Mouse (Mus musculus): ENCODE measurements around the gene Sema3b.

DNA sequence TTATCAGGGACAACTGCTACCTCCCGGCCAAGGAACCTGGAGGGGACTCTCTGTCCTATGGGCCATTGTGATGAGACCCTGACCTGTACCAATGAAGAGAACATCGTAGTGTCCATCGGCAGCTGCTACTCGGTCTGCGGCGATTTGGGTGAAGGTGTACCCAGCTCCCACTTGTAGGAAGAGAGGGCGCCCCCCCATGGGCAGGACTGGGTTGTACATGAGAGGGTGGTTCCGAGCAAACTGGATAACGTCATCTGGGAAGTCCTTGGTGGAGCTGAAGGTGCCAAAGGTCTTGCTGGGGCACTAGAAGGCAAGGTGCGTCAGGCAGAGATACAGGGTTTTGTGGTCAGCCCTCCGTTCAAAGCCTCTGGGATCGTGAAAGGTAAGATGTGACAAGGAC lies 8.3 kb downstream of the Sema3b start:
- TF ChIP-seq CTCF (IDR thresholded peaks at IDR 0.05; ENCODE audit: insufficient read depth, low read depth, low read length) (no peak), POLR2A (IDR thresholded peaks at IDR 0.05; ENCODE audit: insufficient read depth, low read depth, low read length) (no peak)

Data from olfactory bulb, adult 2 months (tissue).